Mouse (Mus musculus) embryonic fibroblast, embryonic 13.5 days (primary cell): ENCODE results near the gene Commd2.

ENCODE experiments used
- CTCF ChIP-seq: IDR thresholded peaks from 2 replicates; pipeline ENCODE4 v1.5.1; 2011; ENCODE audit warnings: mild to moderate bottlenecking, control low read depth, low read length, moderate library complexity, borderline replicate concordance; ENCODE audit not compliant: insufficient read depth
- POLR2A ChIP-seq: IDR thresholded peaks from 2 replicates; pipeline ENCODE4 v1.6.1; 2011; ENCODE audit warnings: low read depth, mild to moderate bottlenecking, control low read depth, low read length, moderate library complexity

DNA sequence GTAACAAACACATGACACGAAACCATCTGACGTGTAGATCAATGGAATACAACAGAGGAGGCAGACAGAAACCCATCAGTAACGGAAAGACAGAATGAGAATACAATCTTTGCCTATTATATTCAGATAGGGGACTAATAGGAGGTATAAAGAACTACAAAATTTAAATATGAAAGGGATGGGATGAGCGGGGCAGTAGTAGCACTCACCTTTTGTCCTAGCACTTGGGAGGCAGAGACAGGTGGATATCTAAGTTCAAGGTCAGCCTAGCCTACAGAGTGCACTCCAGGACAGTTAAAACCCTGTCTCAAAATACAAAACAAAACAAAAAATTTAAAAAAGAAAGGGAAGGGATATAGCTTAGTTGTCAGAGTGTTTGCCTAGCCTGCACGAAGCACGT lies 8.3 kb downstream of the Commd2 start:
- TF ChIP-seq POLR2A (no peak), CTCF (no peak)
